Mouse (Mus musculus): ENCODE measurements at regions not wholly inside any gene's neighbourhood (a gene's known extent, or its start where the extent isn't known, plus 50 kb on each side); places are given as distances from the start of the nearest gene placed in this dataset.
"Not testable (repeated sequence)": the region's sequence is repeated elsewhere in the genome, so short reads cannot be mapped to it uniquely, and the experiment has no call there.

- no peak for DNase-seq
These were observed 85.9 kb downstream of the Osr1 start for GRCm38 (mm10) chr12:9655794-9656193.

GRCm38 (mm10) chr12:9656324-9656723 is 86.4 kb downstream of the Osr1 start:
- DNase-seq: no peak

- no peak for DNase-seq
These were observed 87.4 kb downstream of the Osr1 start for GRCm38 (mm10) chr12:9657199-9657766.

- no peak for DNase-seq
These were observed 87.9 kb downstream of the Osr1 start for GRCm38 (mm10) chr12:9657793-9658192.

- DNase-seq: no peak
These were observed 90.4 kb downstream of the Osr1 start for GRCm38 (mm10) chr12:9660299-9660698.

- DNase-seq: no peak
These were observed 118.9 kb downstream of the Osr1 start for GRCm38 (mm10) chr12:9688776-9689175.

GRCm38 (mm10) chr12:9689541-9689940 is 119.6 kb downstream of the Osr1 start:
- DNase-seq: peak; percentile 12

- no peak for DNase-seq
These were observed 163.0 kb downstream of the Osr1 start for GRCm38 (mm10) chr12:9732921-9733320.

- no peak for DNase-seq
These were observed 174.9 kb downstream of the Osr1 start for GRCm38 (mm10) chr12:9744709-9745395.

- no peak for DNase-seq
These were observed 181.6 kb downstream of the Osr1 start for GRCm38 (mm10) chr12:9751261-9752078.

- DNase-seq: no peak
These were observed 182.1 kb downstream of the Osr1 start for GRCm38 (mm10) chr12:9752079-9752450.

GRCm38 (mm10) chr12:9756411-9756810 is 186.5 kb downstream of the Osr1 start:
- no peak for DNase-seq

GRCm38 (mm10) chr12:9760818-9761217 is 190.9 kb downstream of the Osr1 start:
- DNase-seq: no peak

GRCm38 (mm10) chr12:9762291-9762811 is 192.4 kb downstream of the Osr1 start:
- DNase-seq: not testable (repeated sequence)

- DNase-seq: no peak
These were observed 192.9 kb downstream of the Osr1 start for GRCm38 (mm10) chr12:9762842-9763241.

GRCm38 (mm10) chr12:9770908-9771307 is 201.0 kb downstream of the Osr1 start:
- DNase-seq: no peak

- DNase-seq: no peak
These were observed 203.0 kb downstream of the Osr1 start for GRCm38 (mm10) chr12:9772875-9773274.

- DNase-seq: no peak
These were observed 232.4 kb downstream of the Osr1 start for GRCm38 (mm10) chr12:9802284-9802683.

GRCm38 (mm10) chr12:9807406-9807805 is 237.5 kb downstream of the Osr1 start:
- no peak for DNase-seq

- DNase-seq: no peak
These were observed 263.4 kb downstream of the Osr1 start for GRCm38 (mm10) chr12:9833273-9833672.

- DNase-seq: no peak
These were observed 269.4 kb downstream of the Osr1 start for GRCm38 (mm10) chr12:9839198-9839845.

GRCm38 (mm10) chr12:9839949-9840348 is 270.0 kb downstream of the Osr1 start:
- no peak for DNase-seq

- no peak for DNase-seq
These were observed 277.1 kb downstream of the Osr1 start for GRCm38 (mm10) chr12:9847034-9847433.

Measured in right cerebral cortex, postnatal 25 days (tissue).